23 mouse cellular contexts compared by ENCODE assay signal in the genomic region with DNA sequence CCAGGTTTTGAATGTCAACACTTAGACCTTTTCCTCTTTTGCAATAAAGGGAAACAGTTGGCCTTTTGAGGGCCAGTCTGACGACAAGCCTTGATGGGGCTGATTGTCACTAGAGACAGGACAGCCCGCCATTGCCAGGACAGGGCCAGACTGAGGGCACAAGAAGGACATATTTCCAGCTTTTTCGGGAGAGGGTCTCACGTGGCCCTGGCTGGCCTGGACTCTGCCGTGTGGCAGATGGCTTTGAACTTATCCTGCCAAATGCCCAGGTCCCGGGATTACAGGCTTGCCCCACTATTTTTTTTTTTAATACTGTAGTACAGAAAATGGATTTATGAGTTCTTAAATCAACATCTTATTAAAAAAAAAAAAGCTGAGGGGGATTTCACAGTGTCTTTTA. TPM values are rescaled to one million over a fixed set of nuclear protein-coding genes. Genes with fewer than 3 reads are reported as not detected.
"Had no signal": no experiment of that assay in that cellular context is flagged by ENCODE, and none has a peak within 500 bp of the region (broad histone marks: within the 10 kb centered on the region; RNA-seq: fewer than 3 reads in every experiment).

No protein-coding gene starts in this region.

- H3K9me3 ChIP-seq: kidney, embryonic 15.5 days; limb, embryonic 12.5 days; limb, embryonic 15.5 days; midbrain, embryonic 12.5 days; midbrain, embryonic 15.5 days; neural tube, embryonic 12.5 days; neural tube, embryonic 15.5 days; stomach, embryonic 15.5 days had no signal

- H3K36me3 ChIP-seq: midbrain, embryonic 15.5 days had no signal

- H3K9ac ChIP-seq: kidney, embryonic 15.5 days; limb, embryonic 12.5 days; limb, embryonic 15.5 days; liver, embryonic 14.5 days; liver, postnatal 0 days; midbrain, embryonic 12.5 days; midbrain, embryonic 15.5 days; neural tube, embryonic 12.5 days; neural tube, embryonic 15.5 days; stomach, embryonic 15.5 days had no signal

- H3K27ac ChIP-seq: kidney, embryonic 15.5 days; limb, embryonic 12.5 days; limb, embryonic 15.5 days; liver, embryonic 14.5 days; midbrain, embryonic 12.5 days; midbrain, embryonic 15.5 days; neural tube, embryonic 12.5 days; neural tube, embryonic 15.5 days; stomach, embryonic 15.5 days had no signal

- H3K4me3 ChIP-seq: kidney, embryonic 15.5 days; limb, embryonic 12.5 days; limb, embryonic 15.5 days; midbrain, embryonic 12.5 days; midbrain, embryonic 15.5 days; neural tube, embryonic 12.5 days; neural tube, embryonic 15.5 days; stomach, embryonic 15.5 days had no signal

- H3K27me3 ChIP-seq: kidney, embryonic 15.5 days; limb, embryonic 12.5 days; limb, embryonic 15.5 days; midbrain, embryonic 12.5 days; midbrain, embryonic 15.5 days; neural tube, embryonic 12.5 days; neural tube, embryonic 15.5 days; stomach, embryonic 15.5 days had no signal

- H3K4me2 ChIP-seq: kidney, embryonic 15.5 days; limb, embryonic 12.5 days; limb, embryonic 15.5 days; liver, embryonic 11.5 days; midbrain, embryonic 12.5 days; midbrain, embryonic 15.5 days; neural tube, embryonic 12.5 days; neural tube, embryonic 15.5 days; stomach, embryonic 15.5 days had no signal

- DNase-seq: kidney, adult 8-10 months; kidney, postnatal 10 days; kidney, postnatal 36 days; layer of hippocampus, postnatal 36 days; left cerebral cortex, postnatal 4 days; liver, postnatal 0 days; right cerebral cortex, adult 18-20 months; right cerebral cortex, postnatal 25 days; spleen, adult 18-20 months; thymus, postnatal 25 days had no signal

- ATAC-seq: liver, postnatal 0 days; midbrain, embryonic 15.5 days had no signal

RNA-seq across cellular contexts. Expression of gene 9430097D07Rik, which starts 15.8 kb away (rescaled TPM):
- polyA plus RNA-seq: limb, embryonic 12.5 days; limb, embryonic 15.5 days; liver, embryonic 11.5 days; liver, postnatal 0 days; lung, embryonic 16.5 days; macrophage; thymus, postnatal 0 days had no signal

RNA-seq across cellular contexts. Expression of gene Pip5kl1, which starts 16.7 kb away (rescaled TPM):
- polyA plus RNA-seq: liver, postnatal 0 days; macrophage had no signal
